Mouse (Mus musculus): ENCODE results near the gene Gpr156. TPM values are rescaled to one million over a fixed set of nuclear protein-coding genes. Genes with fewer than 3 reads are reported as not detected.
"Not testable (repeated sequence)": the region's sequence is repeated elsewhere in the genome, so short reads cannot be mapped to it uniquely, and the experiment has no call there.

The Gpr156 gene
- polyA plus RNA-seq, 1 experiment from 2014 or later: 5.1 TPM

GRCm38 (mm10) chr16:37963331-37964281 is 47.3 kb downstream of the Gpr156 start:
- Histone ChIP-seq H3K27ac (ENCODE audit: low read length) (peak overlapping the region; percentile 64), H3K4me3 (ENCODE audit: low read depth, low read length) (no peak overlapping the region), H3K9ac (ENCODE audit: low read depth, low read length) (peak overlapping the region; percentile 31; the same call in 1 of the 2 replicates), H3K9me3 (replicated peaks; ENCODE audit: control insufficient read depth, low read length, poor library complexity, severe bottlenecking) (no peaks in the 10 kb centered on the region), H3K4me2 (ENCODE audit: low read length) (peak overlapping the region; percentile 21), H3K36me3 (ENCODE audit: control insufficient read depth, insufficient read depth, low read length) (no peaks in the 10 kb centered on the region), H3K27me3 (ENCODE audit: control insufficient read depth, insufficient read depth, low read depth, low read length) (no peaks in the 10 kb centered on the region), H3K4me1 (ENCODE audit: control insufficient read depth, insufficient read depth, low read length) (peaks cover 17% of the 10 kb centered on the region)
- 14% methylated on average over 15 of the region's 15 CpGs for WGBS
- ATAC-seq: peak; percentile 58; the same call in 1 of the 2 replicates

- Histone ChIP-seq H3K9me3 (replicated peaks; ENCODE audit: control insufficient read depth, low read length, poor library complexity, severe bottlenecking) (no peaks in the 10 kb centered on the region), H3K4me2 (ENCODE audit: low read length) (no peak overlapping the region), H3K27ac (ENCODE audit: low read length) (0 out of 2 replicates have a peak overlapping the region, but pooled peaks have one; percentile 64), H3K9ac (ENCODE audit: low read depth, low read length) (no peak overlapping the region), H3K4me1 (ENCODE audit: control insufficient read depth, insufficient read depth, low read length) (peaks cover 17% of the 10 kb centered on the region), H3K4me3 (ENCODE audit: low read depth, low read length) (no peak overlapping the region), H3K36me3 (ENCODE audit: control insufficient read depth, insufficient read depth, low read length) (no peaks in the 10 kb centered on the region), H3K27me3 (ENCODE audit: control insufficient read depth, insufficient read depth, low read depth, low read length) (no peaks in the 10 kb centered on the region)
- no peak for ATAC-seq
- 60% methylated on average over 4 of the region's 4 CpGs for WGBS
Observed at GRCm38 (mm10) chr16:37964380-37965070, 48.2 kb downstream of the Gpr156 start.

- 92% methylated on average over 7 of the region's 7 CpGs for WGBS
- Histone ChIP-seq H3K4me2 (ENCODE audit: low read length) (no peak overlapping the region), H3K36me3 (ENCODE audit: control insufficient read depth, insufficient read depth, low read length) (no peaks in the 10 kb centered on the region), H3K4me3 (ENCODE audit: low read depth, low read length) (no peak overlapping the region), H3K27ac (ENCODE audit: low read length) (no peak overlapping the region), H3K4me1 (ENCODE audit: control insufficient read depth, insufficient read depth, low read length) (peaks cover 17% of the 10 kb centered on the region), H3K27me3 (ENCODE audit: control insufficient read depth, insufficient read depth, low read depth, low read length) (no peaks in the 10 kb centered on the region), H3K9ac (ENCODE audit: low read depth, low read length) (no peak overlapping the region), H3K9me3 (replicated peaks; ENCODE audit: control insufficient read depth, low read length, poor library complexity, severe bottlenecking) (no peaks in the 10 kb centered on the region)
- ATAC-seq: no peak
Observed at GRCm38 (mm10) chr16:37966871-37967270, 50.6 kb downstream of the Gpr156 start.

- no peak overlapping the region for H3K4me2 ChIP-seq (ENCODE audit: low read length)
- H3K36me3 ChIP-seq (ENCODE audit: control insufficient read depth, insufficient read depth, low read length): no peaks in the 10 kb centered on the region
- H3K27me3 ChIP-seq (ENCODE audit: control insufficient read depth, insufficient read depth, low read depth, low read length): no peaks in the 10 kb centered on the region
- no peak overlapping the region for H3K27ac ChIP-seq (ENCODE audit: low read length)
- no peaks in the 10 kb centered on the region for H3K9me3 ChIP-seq (replicated peaks; ENCODE audit: control insufficient read depth, low read length, poor library complexity, severe bottlenecking)
- peaks cover 17% of the 10 kb centered on the region for H3K4me1 ChIP-seq (ENCODE audit: control insufficient read depth, insufficient read depth, low read length)
- H3K4me3 ChIP-seq (ENCODE audit: low read depth, low read length): no peak overlapping the region
- H3K9ac ChIP-seq (ENCODE audit: low read depth, low read length): no peak overlapping the region
- no peak for ATAC-seq
- 66% methylated on average over 2 of the region's 2 CpGs for WGBS
Observed at GRCm38 (mm10) chr16:37967415-37967814, 51.1 kb downstream of the Gpr156 start.

- Histone ChIP-seq H3K4me1 (ENCODE audit: control insufficient read depth, insufficient read depth, low read length) (peaks cover 19% of the 10 kb centered on the region), H3K36me3 (ENCODE audit: control insufficient read depth, insufficient read depth, low read length) (no peaks in the 10 kb centered on the region), H3K9me3 (replicated peaks; ENCODE audit: control insufficient read depth, low read length, poor library complexity, severe bottlenecking) (no peaks in the 10 kb centered on the region), H3K27me3 (ENCODE audit: control insufficient read depth, insufficient read depth, low read depth, low read length) (no peaks in the 10 kb centered on the region), H3K27ac (ENCODE audit: low read length) (no peak overlapping the region), H3K9ac (ENCODE audit: low read depth, low read length) (no peak overlapping the region), H3K4me3 (ENCODE audit: low read depth, low read length) (no peak overlapping the region), H3K4me2 (ENCODE audit: low read length) (no peak overlapping the region)
- 61% methylated on average over 5 of the region's 5 CpGs for WGBS
- no peak for ATAC-seq
Observed at GRCm38 (mm10) chr16:37971522-37971921, 55.2 kb downstream of the Gpr156 start.

GRCm38 (mm10) chr16:37972357-37972756 is 56.1 kb downstream of the Gpr156 start:
- no peak for ATAC-seq
- WGBS: 59% methylated on average over 8 of the region's 8 CpGs

GRCm38 (mm10) chr16:37973239-37973638 is 56.9 kb downstream of the Gpr156 start:
- ATAC-seq: peak; percentile 39; the same call in 1 of the 2 replicates
- not testable (repeated sequence) for H3K4me3 ChIP-seq (ENCODE audit: low read depth, low read length); H3K9me3 ChIP-seq (replicated peaks; ENCODE audit: control insufficient read depth, low read length, poor library complexity, severe bottlenecking); H3K9ac ChIP-seq (ENCODE audit: low read depth, low read length); H3K36me3 ChIP-seq (ENCODE audit: control insufficient read depth, insufficient read depth, low read length); H3K27me3 ChIP-seq (ENCODE audit: control insufficient read depth, insufficient read depth, low read depth, low read length); H3K4me2 ChIP-seq (ENCODE audit: low read length)
- H3K4me1 ChIP-seq (ENCODE audit: control insufficient read depth, insufficient read depth, low read length): peaks cover 19% of the 10 kb centered on the region
- 90% methylated on average over 9 of the region's 9 CpGs for WGBS
- peak overlapping the region; percentile 72; the same call in 1 of the 2 replicates for H3K27ac ChIP-seq (ENCODE audit: low read length)

More at GRCm38 (mm10) chr16:37972357-37972756, 56.1 kb downstream of the Gpr156 start:
- H3K4me2 ChIP-seq (ENCODE audit: low read length): no peak overlapping the region
- no peaks in the 10 kb centered on the region for H3K36me3 ChIP-seq (ENCODE audit: control insufficient read depth, insufficient read depth, low read length)
- no peak overlapping the region for H3K9ac ChIP-seq (ENCODE audit: low read depth, low read length)
- H3K4me1 ChIP-seq (ENCODE audit: control insufficient read depth, insufficient read depth, low read length): peaks cover 19% of the 10 kb centered on the region
- no peak overlapping the region for H3K4me3 ChIP-seq (ENCODE audit: low read depth, low read length)
- H3K9me3 ChIP-seq (replicated peaks; ENCODE audit: control insufficient read depth, low read length, poor library complexity, severe bottlenecking): no peaks in the 10 kb centered on the region
- no peak overlapping the region for H3K27ac ChIP-seq (ENCODE audit: low read length)
- H3K27me3 ChIP-seq (ENCODE audit: control insufficient read depth, insufficient read depth, low read depth, low read length): no peaks in the 10 kb centered on the region

GRCm38 (mm10) chr16:37973855-37974519 is 57.7 kb downstream of the Gpr156 start:
- Histone ChIP-seq H3K36me3 (ENCODE audit: control insufficient read depth, insufficient read depth, low read length) (no peaks in the 10 kb centered on the region), H3K27me3 (ENCODE audit: control insufficient read depth, insufficient read depth, low read depth, low read length) (no peaks in the 10 kb centered on the region), H3K4me2 (ENCODE audit: low read length) (peak overlapping the region; percentile 2; the same call in 1 of the 2 replicates), H3K4me1 (ENCODE audit: control insufficient read depth, insufficient read depth, low read length) (peaks cover 19% of the 10 kb centered on the region), H3K9ac (ENCODE audit: low read depth, low read length) (0 out of 2 replicates have a peak overlapping the region, but pooled peaks have one; percentile 0), H3K9me3 (replicated peaks; ENCODE audit: control insufficient read depth, low read length, poor library complexity, severe bottlenecking) (no peaks in the 10 kb centered on the region), H3K27ac (ENCODE audit: low read length) (peak overlapping the region; percentile 72), H3K4me3 (ENCODE audit: low read depth, low read length) (no peak overlapping the region)
- ATAC-seq: peak; percentile 61
- 28% methylated on average over 11 of the region's 11 CpGs for WGBS
